ENCODE assay signal across 9 mouse cellular contexts in the genomic region with DNA sequence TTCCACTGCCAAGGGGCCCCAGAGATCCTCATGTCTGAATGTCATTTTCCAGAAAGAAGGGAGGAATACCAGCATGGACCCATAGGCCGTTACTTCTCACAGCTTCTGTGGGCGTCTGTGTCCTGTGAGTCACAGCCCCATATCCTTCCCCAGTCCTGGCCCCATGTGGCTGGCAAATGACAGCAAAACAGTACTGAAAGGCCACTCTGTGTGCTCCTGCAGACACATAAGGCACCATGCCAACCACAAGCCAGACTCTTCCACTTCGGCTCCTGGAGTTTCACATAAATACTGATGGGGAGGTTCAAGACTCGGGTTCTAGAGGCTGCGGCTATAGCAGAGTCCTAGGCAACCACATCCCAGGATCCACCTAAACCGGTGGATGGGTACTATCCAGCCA.
A peak's percentile ranks its signal among the peaks of the same experiment; 100 is the strongest.
DNase-seq lines count a peak whose midpoint lies in the region; ATAC-seq and TF ChIP-seq lines count a peak whose summit lies in the region.
"Had no signal": no experiment of that assay in that cellular context is flagged by ENCODE, and none has a peak within 500 bp of the region (broad histone marks: within the 10 kb centered on the region; RNA-seq: fewer than 3 reads in every experiment).

No protein-coding gene starts in this region.

- no peaks in the 10 kb centered on the region for H3K9me3 ChIP-seq in embryonic facial prominence, embryonic 13.5 days
- no peaks in the 10 kb centered on the region for H3K9me3 ChIP-seq in hindbrain, embryonic 16.5 days (ENCODE audit: control insufficient read depth, low read length)

- 89% methylated on average over 6 of the region's 6 CpGs for WGBS in embryonic facial prominence, embryonic 13.5 days
- WGBS in hindbrain, embryonic 16.5 days = 54% methylated on average over 6 of the region's 6 CpGs
- 63% methylated on average over 6 of the region's 6 CpGs for WGBS in olfactory bulb, adult 2 months

- H3K4me3 ChIP-seq in embryonic facial prominence, embryonic 13.5 days = no peak overlapping the region
- no peak overlapping the region for H3K4me3 ChIP-seq in hindbrain, embryonic 16.5 days (ENCODE audit: low read length)
- no peak overlapping the region for H3K4me3 ChIP-seq in olfactory bulb, adult 2 months (ENCODE audit: insufficient read depth, low read depth, low read length)

- H3K27ac ChIP-seq in embryonic facial prominence, embryonic 13.5 days = peak overlapping the region; percentile 66; the same call in 1 of the 2 replicates
- H3K27ac ChIP-seq in hindbrain, embryonic 16.5 days (ENCODE audit: low read depth, low read length) = peak overlapping the region; percentile 74
- H3K27ac ChIP-seq in olfactory bulb, adult 2 months (ENCODE audit: insufficient read depth, low read depth, low read length) = peak overlapping the region; percentile 30

- H3K36me3 ChIP-seq in embryonic facial prominence, embryonic 13.5 days = peaks cover 18% of the 10 kb centered on the region
- H3K36me3 ChIP-seq in hindbrain, embryonic 16.5 days (ENCODE audit: control insufficient read depth, insufficient read depth, low read length) = no peaks in the 10 kb centered on the region; the same call in 1 of the 2 replicates

- no peaks in the 10 kb centered on the region for H3K27me3 ChIP-seq in embryonic facial prominence, embryonic 13.5 days
- no peaks in the 10 kb centered on the region for H3K27me3 ChIP-seq in hindbrain, embryonic 16.5 days (replicated peaks; ENCODE audit: control insufficient read depth, insufficient read depth, low read length)

- DNase-seq in left cerebral cortex, postnatal 4 days = peak; percentile 60
- no peak for DNase-seq in left cerebral cortex, postnatal 36 days (ENCODE audit: low spot score in 2 of 2)
- DNase-seq in urinary bladder, postnatal 36 days (ENCODE audit: low spot score in 2 of 2) = no peak
- DNase-seq in thymus, adult 18-20 months = no peak
- DNase-seq: gastrocnemius, postnatal 36 days had no signal

- H3K4me2 ChIP-seq in embryonic facial prominence, embryonic 13.5 days = no peak overlapping the region
- no peak overlapping the region for H3K4me2 ChIP-seq in hindbrain, embryonic 16.5 days (ENCODE audit: low read length)

- TF ChIP-seq CTCF in olfactory bulb, adult 2 months (IDR thresholded peaks at IDR 0.05; ENCODE audit: insufficient read depth, low read depth, low read length) = no peak

- no peak for ATAC-seq in embryonic facial prominence, embryonic 13.5 days (ENCODE audit: insufficient number of reproducible peaks, insufficient read depth, low FRiP score, low TSS enrichment, low read depth)
- ATAC-seq in hindbrain, embryonic 16.5 days = 0 out of 2 replicates have a peak, but pooled peaks have one; percentile 19
- no peak for ATAC-seq in erythroid progenitor cell, adult 5-6 weeks (replicated peaks; ENCODE audit: low FRiP score, poor library complexity, severe bottlenecking)

- peaks cover 79% of the 10 kb centered on the region for H3K4me1 ChIP-seq in embryonic facial prominence, embryonic 13.5 days
- H3K4me1 ChIP-seq in hindbrain, embryonic 16.5 days (ENCODE audit: control insufficient read depth, insufficient read depth, low read depth, low read length) = peaks cover 56% of the 10 kb centered on the region
- H3K4me1 ChIP-seq in olfactory bulb, adult 2 months (ENCODE audit: control insufficient read depth, insufficient read depth, low read length) = peaks cover 32% of the 10 kb centered on the region

- H3K9ac ChIP-seq in embryonic facial prominence, embryonic 13.5 days = no peak overlapping the region
- no peak overlapping the region; the same call in 1 of the 2 replicates for H3K9ac ChIP-seq in hindbrain, embryonic 16.5 days (ENCODE audit: low read depth, low read length)

- TF ChIP-seq POLR2A in olfactory bulb, adult 2 months (IDR thresholded peaks at IDR 0.05; ENCODE audit: insufficient read depth, low read depth, low read length) = no peak

- intact Hi-C loops in left cerebral cortex, postnatal 4 days (cut with DNase I) = no loop called here
- intact Hi-C loops in left cerebral cortex, postnatal 36 days (cut with DNase I) = no loop called here
